Mouse (Mus musculus) ES-E14 (cell line): Measurements from ENCODE around the gene Gm11037. TPM values are rescaled to one million over a fixed set of nuclear protein-coding genes. Genes with fewer than 3 reads are reported as not detected.

ENCODE experiments used
- DNase-seq: peaks from one replicate; pipeline ENCODE4 v3.0.0-alpha.2; 2013; ENCODE audit warnings: low read depth, low spot score
- H3K27ac ChIP-seq: 2 replicates; pipeline ENCODE4 v1.5.1; 2012; ENCODE audit warnings: low read depth, mild to moderate bottlenecking, low read length, moderate library complexity, mixed read lengths; ENCODE audit not compliant: poor library complexity, insufficient read depth, severe bottlenecking
- H3K36me3 ChIP-seq: 2 replicates; pipeline ENCODE4 v1.6.1; 2012; ENCODE audit warnings: mild to moderate bottlenecking, low read length, moderate library complexity, mixed read lengths; ENCODE audit not compliant: control insufficient read depth, poor library complexity, insufficient read depth, severe bottlenecking
- H3K4me1 ChIP-seq, 2 experiments: fragments of 150-350 bp in 1 of 2; sonication (generic) in 1 of 2; 2 replicates each; pipeline ENCODE4 v1.6.1; 2012; ENCODE audit warnings: low read length in 2 of 2, mild to moderate bottlenecking in 1 of 2, mixed read lengths in 1 of 2; ENCODE audit not compliant: control insufficient read depth in 2 of 2, insufficient read depth in 2 of 2, poor library complexity in 1 of 2
- H3K4me3 ChIP-seq, 2 experiments: fragments of 150-350 bp in 1 of 2; sonication (generic) in 1 of 2; 2 replicates each; pipeline ENCODE4 v1.5.1; 2012; ENCODE audit warnings: low read length in 2 of 2, low read depth in 1 of 2, mild to moderate bottlenecking in 1 of 2, mixed read lengths in 1 of 2; ENCODE audit not compliant: insufficient read depth in 1 of 2, poor library complexity in 1 of 2, severe bottlenecking in 1 of 2
- H3K9ac ChIP-seq: 2 replicates; pipeline ENCODE4 v1.6.1; 2012; ENCODE audit warnings: low read depth, mild to moderate bottlenecking, low read length, mixed read lengths; ENCODE audit not compliant: poor library complexity, insufficient read depth, severe bottlenecking
- H3K9me3 ChIP-seq: fragments of 150-350 bp; sonication (generic); 2 replicates; pipeline ENCODE4 v1.6.1; 2012; ENCODE audit warnings: low read depth, mild to moderate bottlenecking, low read length; ENCODE audit not compliant: control insufficient read depth, insufficient read depth
- CHD2 ChIP-seq: IDR thresholded peaks from 2 replicates; pipeline ENCODE4 v1.6.1; 2014; ENCODE audit warnings: mild to moderate bottlenecking, low read depth, low read length, inconsistent platforms
- HCFC1 ChIP-seq: IDR thresholded peaks from 2 replicates; pipeline ENCODE4 v1.6.1; 2012; ENCODE audit warnings: low read length, inconsistent platforms, borderline replicate concordance; ENCODE audit not compliant: insufficient read depth
- MAFK ChIP-seq: IDR thresholded peaks from 2 replicates; pipeline ENCODE4 v1.6.1; 2014; ENCODE audit warnings: mild to moderate bottlenecking, low read depth, low read length, inconsistent platforms; ENCODE audit not compliant: insufficient read depth
- ZC3H11A ChIP-seq: IDR thresholded peaks from 2 replicates; pipeline ENCODE4 v1.6.1; 2012; ENCODE audit warnings: low read depth, mild to moderate bottlenecking, inconsistent platforms, low read length, borderline replicate concordance
- ZNF384 ChIP-seq: IDR thresholded peaks from 2 replicates; pipeline ENCODE4 v1.6.1; 2012; ENCODE audit warnings: low read depth, low read length, inconsistent platforms
- in situ Hi-C, 2 experiments: fragments of 600-800 bp; cut with MboI; formaldehyde crosslinking; loops; one replicate each; pipeline ENCODE4 v1.15.1; 2025; ENCODE audit warnings: low sequenced_read_pairs in 2 of 2, inconsistent platforms in 1 of 2; ENCODE audit not compliant: unreplicated experiment in 2 of 2
- total RNA-seq: library from RNA; depleted of rRNA; stranded (reverse); fragments of 300-350 nt; gene quantifications from 2 replicates; pipeline ENCODE4 v1.2.3, GENCODE M21; 2012

The Gm11037 gene
- total RNA-seq, 1 experiment: not detected

- peak within 1 kb of the TSS; percentile 14; the same call in 1 of the 2 replicates for H3K9ac ChIP-seq
- peak within 1 kb of the TSS; percentile 34 to 52; a peak in 3 of 4 replicates for H3K4me3 ChIP-seq
- H3K9me3 ChIP-seq: no peaks in the 10 kb centered on the region
- DNase-seq: no peak
- no peak within 1 kb of the TSS for H3K27ac ChIP-seq
- H3K36me3 ChIP-seq: no peaks in the 10 kb centered on the region
- TF ChIP-seq ZC3H11A (no peak), ZNF384 (no peak), HCFC1 (no peak), MAFK (no peak), CHD2 (no peak)
- H3K4me1 ChIP-seq: peaks cover 0 to 9% of the 10 kb centered on the region in 2 experiments; a peak in 1 of 4 replicates
- in situ Hi-C loops: no loop called here
Observed at GRCm38 (mm10) chr2:131127161-131127730, 6.1 kb upstream of the Gm11037 start, which contains the start of gene Hspa12b. Hspa12b (plus strand) TSS chr2:131127280.

- in situ Hi-C loops: no loop called here
- H3K4me3 ChIP-seq: no peak overlapping the region
- no peaks in the 10 kb centered on the region for H3K9me3 ChIP-seq
- no peak for DNase-seq
- peaks cover 0 to 9% of the 10 kb centered on the region in 2 experiments; a peak in 1 of 4 replicates for H3K4me1 ChIP-seq
- TF ChIP-seq HCFC1: no peak
- no peak for TF ChIP-seq CHD2
- TF ChIP-seq ZNF384: no peak
- no peak for TF ChIP-seq ZC3H11A
- no peak overlapping the region for H3K9ac ChIP-seq
- no peaks in the 10 kb centered on the region for H3K36me3 ChIP-seq
- H3K27ac ChIP-seq: no peak overlapping the region
Observed at GRCm38 (mm10) chr2:131128211-131128610, 5.1 kb upstream of the Gm11037 start.

GRCm38 (mm10) chr2:131128636-131129157, 4.6 kb upstream of the Gm11037 start:
- Histone ChIP-seq H3K9me3 (no peaks in the 10 kb centered on the region), H3K27ac (no peak overlapping the region), H3K4me1 (peaks cover 0 to 9% of the 10 kb centered on the region in 2 experiments; a peak in 1 of 4 replicates), H3K9ac (no peak overlapping the region), H3K36me3 (no peaks in the 10 kb centered on the region), H3K4me3 (no peak overlapping the region)
- no peak for TF ChIP-seq HCFC1
- no peak for TF ChIP-seq MAFK
- no peak for TF ChIP-seq ZNF384
- TF ChIP-seq CHD2: no peak
- TF ChIP-seq ZC3H11A: no peak
- DNase-seq: no peak
- in situ Hi-C loops: no loop called here

GRCm38 (mm10) chr2:131129836-131130235, 3.5 kb upstream of the Gm11037 start:
- peaks cover 0 to 13% of the 10 kb centered on the region in 2 experiments; a peak in 1 of 4 replicates for H3K4me1 ChIP-seq
- no peak overlapping the region for H3K27ac ChIP-seq
- no peaks in the 10 kb centered on the region for H3K9me3 ChIP-seq
- no peak for DNase-seq
- TF ChIP-seq CHD2 (no peak), MAFK (no peak), HCFC1 (no peak), ZC3H11A (no peak), ZNF384 (no peak)
- in situ Hi-C loops: no loop called here
- no peaks in the 10 kb centered on the region for H3K36me3 ChIP-seq
- H3K9ac ChIP-seq: no peak overlapping the region
- H3K4me3 ChIP-seq: no peak overlapping the region

GRCm38 (mm10) chr2:131130849-131131248, 2.4 kb upstream of the Gm11037 start:
- DNase-seq: no peak
- no peak overlapping the region for H3K27ac ChIP-seq
- H3K36me3 ChIP-seq: no peaks in the 10 kb centered on the region
- no peaks in the 10 kb centered on the region for H3K9me3 ChIP-seq
- no peak overlapping the region for H3K9ac ChIP-seq
- H3K4me1 ChIP-seq: peaks cover 0 to 13% of the 10 kb centered on the region in 2 experiments; a peak in 1 of 4 replicates
- no peak overlapping the region for H3K4me3 ChIP-seq
- TF ChIP-seq MAFK (no peak), ZNF384 (no peak), ZC3H11A (no peak), CHD2 (no peak), HCFC1 (no peak)
- in situ Hi-C loops: no loop called here
